In genomic region chr2:4792554-4792953, GRCm38 (mm10) we compare ENCODE assay signal across 35 mouse cellular contexts.
"Had no signal": no experiment of that assay in that cellular context is flagged by ENCODE, and none has a peak within 500 bp of the region (broad histone marks: within the 10 kb centered on the region; RNA-seq: fewer than 3 reads in every experiment).

No protein-coding gene starts in this region.

- H3K9ac ChIP-seq: heart, embryonic 12.5 days; heart, embryonic 13.5 days; heart, embryonic 15.5 days; hindbrain, embryonic 12.5 days; hindbrain, embryonic 13.5 days; hindbrain, embryonic 14.5 days; hindbrain, embryonic 15.5 days; intestine, embryonic 15.5 days; kidney, embryonic 15.5 days had no signal

- H3K4me2 ChIP-seq: heart, embryonic 12.5 days; heart, embryonic 13.5 days; heart, embryonic 15.5 days; hindbrain, embryonic 12.5 days; hindbrain, embryonic 13.5 days; hindbrain, embryonic 14.5 days; hindbrain, embryonic 15.5 days; intestine, embryonic 15.5 days; kidney, embryonic 15.5 days had no signal

- H3K4me1 ChIP-seq: hindbrain, embryonic 10.5 days; hindbrain, embryonic 12.5 days; hindbrain, embryonic 13.5 days; hindbrain, embryonic 15.5 days; intestine, embryonic 15.5 days; kidney, embryonic 15.5 days had no signal

- DNase-seq: heart, adult 2 months; heart, postnatal 10 days; heart, postnatal 14 days; heart, postnatal 36 days; heart, postnatal 4 days; kidney, adult 11 months; kidney, adult 18-20 months; kidney, adult 2 months; kidney, adult 8-10 months; kidney, adult 9 months; kidney, postnatal 10 days; kidney, postnatal 14 days; kidney, postnatal 25 days; kidney, postnatal 36 days; kidney, postnatal 4 days; layer of hippocampus, adult 9-11 months; layer of hippocampus, postnatal 36 days had no signal

- H3K27me3 ChIP-seq: heart, embryonic 12.5 days; heart, embryonic 13.5 days; heart, embryonic 15.5 days; hindbrain, embryonic 12.5 days; hindbrain, embryonic 13.5 days; hindbrain, embryonic 15.5 days; intestine, embryonic 15.5 days; kidney, embryonic 15.5 days had no signal

- ATAC-seq: hindbrain, embryonic 16.5 days; hindbrain, postnatal 0 days; inflammation-experienced regulatory T-cells, adult 6 months; intestine, embryonic 15.5 days; intestine, embryonic 16.5 days; intestine, postnatal 0 days had no signal

- H3K4me3 ChIP-seq: heart, adult 2 months; heart, embryonic 10.5 days; heart, embryonic 12.5 days; heart, embryonic 13.5 days; heart, embryonic 15.5 days; hindbrain, embryonic 10.5 days; hindbrain, embryonic 12.5 days; hindbrain, embryonic 13.5 days; hindbrain, embryonic 15.5 days; intestine, embryonic 15.5 days; kidney, embryonic 15.5 days; layer of hippocampus, adult 2 months had no signal

- H3K27ac ChIP-seq: heart, adult 2 months; heart, embryonic 10.5 days; heart, embryonic 13.5 days; heart, embryonic 15.5 days; hindbrain, embryonic 10.5 days; hindbrain, embryonic 12.5 days; hindbrain, embryonic 13.5 days; hindbrain, embryonic 14.5 days; hindbrain, embryonic 15.5 days; hindbrain, postnatal 0 days; intestine, embryonic 15.5 days; kidney, embryonic 15.5 days; kidney, postnatal 0 days; layer of hippocampus, adult 2 months had no signal

- H3K9me3 ChIP-seq: heart, embryonic 10.5 days; heart, embryonic 12.5 days; heart, embryonic 13.5 days; heart, embryonic 15.5 days; hindbrain, embryonic 10.5 days; hindbrain, embryonic 12.5 days; hindbrain, embryonic 13.5 days; hindbrain, embryonic 15.5 days; intestine, embryonic 15.5 days; kidney, embryonic 15.5 days had no signal

- H3K36me3 ChIP-seq: heart, embryonic 10.5 days; heart, embryonic 12.5 days; heart, embryonic 13.5 days; heart, embryonic 15.5 days; hindbrain, embryonic 10.5 days; hindbrain, embryonic 12.5 days; hindbrain, embryonic 15.5 days; intestine, embryonic 15.5 days; kidney, embryonic 15.5 days had no signal
